Mouse (Mus musculus) adrenal gland, adult (tissue): ENCODE data around the gene Nlrp3.

Source experiments
- DNase-seq, 2 experiments: peaks; one replicate each; pipeline ENCODE4 v3.0.0; 2022 to 2023; ENCODE audit warnings: low spot score in 1 of 2; ENCODE audit not compliant: inconsistent age in 2 of 2

Nlrp3 gene

DNA sequence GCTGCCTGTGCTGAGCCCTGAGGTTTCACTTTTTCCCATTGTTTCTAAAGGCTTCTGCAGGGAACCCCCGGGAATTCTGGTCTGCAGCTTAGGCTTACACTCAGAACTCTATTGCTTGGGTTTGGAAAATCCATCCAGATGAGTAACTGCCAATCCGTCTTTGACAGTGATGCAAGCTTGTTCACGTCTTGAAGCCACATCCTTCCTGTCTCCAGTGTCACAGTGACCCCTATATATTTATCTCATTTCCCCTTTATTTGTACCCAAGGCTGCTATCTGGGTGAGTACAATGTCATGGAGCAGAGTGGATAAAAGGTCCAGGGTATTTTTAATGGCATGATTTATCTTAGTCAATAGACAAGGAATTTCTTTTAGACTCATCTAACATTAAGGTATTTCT lies at the start of gene Nlrp3:
Gene Nlrp3, plus strand, starts transcription at position 245 of the 400 bp plus-strand sequence.
- DNase-seq: no peak

DNA sequence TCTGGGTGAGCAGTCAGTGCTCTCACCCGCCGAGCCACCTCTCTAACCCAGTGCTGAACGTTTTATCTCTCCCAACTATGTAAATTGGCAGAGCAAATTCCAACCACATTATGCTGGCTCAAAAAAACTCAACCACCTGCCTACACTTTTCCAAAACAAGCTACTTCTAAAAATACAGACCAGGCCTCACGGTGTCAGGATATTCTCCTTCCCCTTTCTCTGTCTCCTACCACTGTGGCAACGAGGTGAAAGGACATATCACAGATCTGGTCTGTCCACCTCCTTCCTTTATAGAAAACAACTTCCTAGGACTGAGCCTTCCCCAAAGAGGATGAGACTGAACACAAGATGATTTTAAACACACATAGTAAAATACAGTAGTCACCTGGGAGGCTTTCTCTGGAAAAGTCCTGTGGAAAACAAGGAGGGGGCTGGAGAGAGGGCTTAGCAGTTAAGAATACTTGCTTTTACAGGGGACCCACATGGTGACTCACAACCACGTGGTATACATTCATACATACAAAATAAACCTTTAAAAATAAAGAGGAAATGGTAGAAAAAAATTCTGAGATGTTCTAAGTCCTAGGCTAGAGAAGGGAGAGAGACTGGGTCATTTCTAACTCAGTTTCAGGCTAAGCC lies 44.6 kb upstream of the Nlrp3 start:
- DNase-seq: no peak

DNA sequence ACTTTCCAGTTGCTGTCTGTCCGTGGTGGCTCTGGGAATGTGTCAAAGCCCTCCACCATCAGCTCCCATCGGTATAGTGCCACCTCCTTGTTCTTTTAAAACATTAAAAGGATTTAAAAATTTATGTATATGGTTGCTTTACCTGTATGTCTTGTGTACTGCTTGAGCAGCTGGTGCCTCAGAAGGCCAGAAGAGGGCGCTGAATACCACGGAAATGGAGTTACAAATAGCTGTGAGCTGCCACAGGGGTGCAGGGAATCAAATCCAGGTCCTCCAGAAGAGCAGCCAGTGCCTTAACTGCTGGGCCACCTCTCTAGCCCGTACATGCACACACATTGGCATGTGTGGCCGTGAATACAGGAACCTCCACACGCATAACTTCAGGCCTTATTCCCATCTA lies 43.6 kb upstream of the Nlrp3 start:
- no peak for DNase-seq

DNA sequence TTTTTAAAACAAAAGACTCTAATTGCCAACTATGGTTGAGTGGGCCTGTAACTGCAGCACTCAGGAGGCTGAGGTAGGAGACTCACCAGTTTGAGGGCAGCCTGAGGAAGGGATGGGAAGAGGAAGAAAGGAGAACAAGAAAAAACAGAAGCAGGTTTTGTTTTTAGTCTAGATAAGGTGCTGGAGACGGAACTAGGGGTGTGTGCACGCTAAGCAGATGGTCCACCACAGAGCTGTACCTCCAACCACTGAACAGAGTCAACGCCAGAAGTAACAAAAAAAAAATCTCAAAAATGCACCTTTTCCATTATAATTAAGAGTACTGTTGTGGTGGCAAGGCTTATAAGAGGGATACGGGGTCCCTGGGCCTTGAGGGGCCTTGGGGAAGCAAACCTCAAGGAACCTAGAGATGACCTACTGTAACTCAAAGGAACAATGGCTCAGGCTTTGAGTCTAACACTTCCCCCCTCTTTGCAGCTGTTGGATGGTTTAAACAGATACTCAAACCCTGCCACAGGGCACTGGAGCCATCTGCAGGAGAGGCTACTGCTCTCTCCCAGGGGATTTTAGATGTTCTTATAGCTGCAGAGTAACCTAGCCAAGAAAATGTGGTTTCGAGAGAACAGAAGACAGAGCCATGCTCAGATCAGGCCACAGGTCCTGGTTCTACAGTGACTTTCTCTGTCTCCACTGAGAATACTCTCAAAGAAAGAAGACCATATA lies 39.2 kb upstream of the Nlrp3 start:
- DNase-seq: no peak

DNA sequence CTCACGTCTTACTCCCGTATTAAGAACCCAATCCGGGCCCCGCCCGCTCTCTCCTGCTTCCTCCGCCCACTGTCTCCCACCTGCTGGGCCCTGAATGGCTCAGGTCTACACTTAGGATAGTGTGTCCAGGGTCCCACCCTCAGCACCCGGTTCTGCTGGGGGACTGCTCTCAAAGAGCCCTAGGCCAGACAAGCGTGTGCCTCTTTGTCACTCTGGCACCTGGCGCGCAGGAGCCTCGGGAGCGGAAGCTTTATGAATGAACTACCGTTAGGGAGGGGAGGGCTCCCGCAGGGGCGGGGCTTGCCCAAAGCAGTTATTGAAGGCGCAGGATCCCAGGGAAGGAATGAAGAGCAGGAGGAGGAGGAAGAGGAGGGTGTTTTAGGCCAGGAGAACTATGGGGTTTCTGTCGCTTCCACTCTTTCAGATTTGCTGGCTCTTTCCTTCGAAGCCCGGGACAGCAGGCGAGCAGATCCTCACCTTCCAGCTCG lies 36.0 kb upstream of the Nlrp3 start:
- peak; percentile 65 to 87 for DNase-seq

- DNase-seq: peak; percentile 93 to 96
Observed at GRCm38 (mm10) chr11:59505839-59506712, 35.3 kb upstream of the Nlrp3 start.

DNA sequence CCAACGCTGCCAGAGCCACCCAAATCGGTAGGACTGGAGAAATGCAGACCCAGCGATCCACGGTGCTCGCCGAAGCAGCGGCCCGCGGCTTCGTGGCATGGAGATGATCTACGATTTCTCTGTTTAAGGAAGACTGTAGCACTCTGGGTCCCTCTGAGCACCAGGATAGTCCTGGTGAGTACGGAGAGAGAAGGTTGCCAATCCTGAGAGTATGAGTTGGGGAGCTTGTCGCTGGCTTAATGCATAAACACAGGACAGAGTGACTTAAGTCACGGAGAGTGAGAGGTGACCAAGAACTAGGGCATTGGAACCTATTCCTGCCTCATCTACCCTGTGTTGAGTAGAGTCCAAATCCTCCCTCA lies 34.7 kb upstream of the Nlrp3 start:
- no peak for DNase-seq

GRCm38 (mm10) chr11:59511558-59511957 lies 29.8 kb upstream of the Nlrp3 start:
- DNase-seq: no peak

- DNase-seq: no peak
Observed at GRCm38 (mm10) chr11:59512733-59513132, 28.6 kb upstream of the Nlrp3 start.

DNA sequence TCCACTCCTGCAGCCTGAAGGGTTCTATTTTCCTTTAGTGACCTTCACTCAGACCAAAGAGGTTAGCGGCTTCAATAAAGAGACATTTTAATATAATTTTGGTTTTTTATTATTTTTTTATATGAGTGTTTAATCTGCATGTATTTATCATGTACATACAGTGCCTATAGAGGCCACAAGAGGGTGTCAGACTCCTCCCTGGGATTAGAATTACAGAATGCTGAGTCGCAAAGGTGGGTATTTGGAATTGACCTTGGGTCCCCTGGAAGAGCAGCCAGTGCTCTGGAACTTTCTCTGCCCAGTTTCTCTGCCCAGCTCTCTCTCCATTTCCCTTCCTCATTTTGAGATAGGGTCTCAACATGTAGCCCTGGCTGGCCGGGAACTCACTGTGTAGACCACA lies 27.8 kb upstream of the Nlrp3 start:
- no peak for DNase-seq

DNA sequence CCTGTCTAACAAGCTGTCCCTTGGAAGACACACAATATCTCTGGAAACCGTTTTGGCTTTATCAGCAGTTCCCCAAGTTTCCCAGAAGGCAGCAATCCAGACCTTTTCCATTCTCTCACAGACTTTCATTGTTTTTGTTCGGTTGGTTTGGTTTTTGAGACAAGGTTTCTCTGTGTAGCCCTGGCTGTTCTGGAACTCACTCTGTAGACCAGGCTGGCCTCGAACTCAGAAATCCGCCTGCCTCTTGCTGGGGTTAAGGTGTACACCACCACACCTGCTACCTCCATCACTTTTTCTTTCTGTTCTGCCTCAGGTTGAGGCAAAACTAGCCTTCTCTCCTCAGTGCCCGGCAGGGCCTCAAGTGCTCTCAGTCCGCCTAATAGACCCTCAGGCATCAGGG lies 27.0 kb upstream of the Nlrp3 start:
- no peak for DNase-seq

DNA sequence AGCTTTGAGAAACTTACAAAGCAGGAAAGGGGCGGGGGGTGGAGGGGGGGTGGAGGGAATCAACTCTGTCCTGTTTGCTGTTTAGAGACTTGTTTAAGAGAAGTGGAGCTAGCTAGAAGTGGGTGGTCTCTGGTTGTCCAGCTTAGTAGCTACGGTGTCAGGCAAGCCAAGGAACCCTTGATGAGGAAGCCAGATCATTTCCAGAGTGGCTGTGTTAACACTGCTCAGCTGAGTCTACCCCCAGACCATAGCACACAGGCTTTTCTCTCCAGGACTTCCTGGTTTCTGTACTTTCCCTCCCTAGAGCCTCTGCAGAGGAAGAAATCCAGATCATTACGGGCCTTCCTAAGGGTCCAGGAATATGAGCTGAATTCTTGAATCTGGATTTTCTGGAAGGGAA lies 26.6 kb upstream of the Nlrp3 start:
- no peak for DNase-seq

DNA sequence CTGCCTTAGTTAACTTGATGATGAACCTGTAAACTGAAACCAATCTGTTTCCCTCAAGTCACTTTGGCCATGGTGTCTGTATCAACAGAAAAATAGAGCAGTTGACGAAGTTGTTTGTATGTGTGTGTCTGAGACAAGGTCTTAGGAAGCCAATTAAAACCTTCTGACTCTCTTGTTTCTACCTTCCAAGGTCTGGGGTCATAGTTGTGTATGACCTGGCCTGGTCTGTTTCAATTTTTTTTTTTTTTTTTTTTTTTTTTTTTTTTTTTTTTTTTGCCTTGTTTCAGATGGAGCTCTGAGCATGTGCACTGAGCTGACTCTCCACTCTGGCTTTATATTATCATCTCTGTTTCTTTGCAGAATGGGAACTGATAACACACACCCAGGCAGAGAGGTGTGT lies 23.9 kb upstream of the Nlrp3 start:
- DNase-seq: no peak

GRCm38 (mm10) chr11:59518226-59518625 lies 23.1 kb upstream of the Nlrp3 start:
- DNase-seq: no peak

GRCm38 (mm10) chr11:59519741-59520495 lies 21.4 kb upstream of the Nlrp3 start:
- no peak for DNase-seq

- no peak for DNase-seq
Observed at GRCm38 (mm10) chr11:59524150-59524549, 17.2 kb upstream of the Nlrp3 start.

DNA sequence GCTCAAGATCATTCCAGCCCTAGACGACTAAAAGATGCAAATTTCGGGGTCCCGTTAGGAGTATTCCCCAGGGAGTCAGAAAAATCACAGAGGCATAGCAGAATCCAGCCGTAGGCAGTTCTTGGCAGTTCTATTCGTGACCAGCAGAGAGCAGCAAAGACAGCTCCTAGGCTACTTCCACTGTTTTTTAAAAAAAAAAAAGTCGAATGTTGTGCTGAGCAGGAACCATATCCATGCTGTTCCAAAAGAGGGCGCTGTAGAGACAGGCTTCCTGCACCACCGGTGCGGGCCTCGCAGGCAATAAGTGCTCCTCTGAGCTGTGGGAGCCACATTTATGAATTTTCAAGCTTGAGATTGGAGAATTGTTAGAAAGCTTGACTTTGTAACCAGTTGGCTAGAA lies 16.1 kb upstream of the Nlrp3 start:
- peak; percentile 74 to 92 for DNase-seq

- peak in 1 of 2 experiments; percentile 63 for DNase-seq
Observed at GRCm38 (mm10) chr11:59526472-59527080, 14.8 kb upstream of the Nlrp3 start, which contains the start of gene Zkscan17. Gene Zkscan17, minus strand, starts transcription at chr11:59526751.

GRCm38 (mm10) chr11:59530221-59530620 lies 11.1 kb upstream of the Nlrp3 start:
- no peak for DNase-seq

GRCm38 (mm10) chr11:59530870-59531535 lies 10.4 kb upstream of the Nlrp3 start:
- DNase-seq: no peak
